Mouse (Mus musculus): ENCODE data around the gene Mst1. TPM values are rescaled to one million over a fixed set of nuclear protein-coding genes. Genes with fewer than 3 reads are reported as not detected.

Mst1 gene
- polyA plus RNA-seq, 1 experiment: 0.32 TPM

DNA sequence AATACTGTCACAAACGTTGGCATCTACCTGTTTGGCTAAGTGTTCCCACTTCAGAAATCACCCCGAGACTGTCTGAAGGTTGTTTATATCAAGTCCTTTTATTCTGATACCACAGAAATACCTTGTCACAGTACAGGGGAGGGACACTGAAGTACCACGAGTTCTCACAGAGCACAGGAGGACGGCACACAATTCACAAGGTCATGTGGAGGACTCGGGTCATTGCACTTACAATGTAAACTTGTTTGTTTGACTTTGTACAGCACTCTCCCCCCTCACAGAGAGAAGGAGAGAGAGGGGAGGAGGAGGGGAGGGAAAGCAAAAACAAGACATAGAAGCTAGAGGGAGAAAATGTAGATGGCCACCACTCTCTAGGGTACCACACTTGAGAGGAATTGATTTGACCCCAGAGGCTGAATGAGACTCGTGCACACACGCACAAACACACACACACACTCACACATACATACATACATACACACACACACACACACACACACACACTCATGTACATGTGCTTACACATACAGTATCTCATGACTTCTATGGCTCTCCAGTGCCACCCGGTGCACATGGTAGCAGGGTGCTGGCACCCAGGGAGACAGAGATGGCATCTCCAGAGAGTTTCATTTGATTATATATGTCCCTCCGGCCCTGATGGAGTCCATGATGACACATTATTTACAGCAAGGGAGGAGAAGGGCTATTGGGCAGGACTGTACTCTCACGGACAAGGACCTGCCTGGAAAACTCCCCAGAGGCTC is 15.9 kb downstream of the Mst1 start:
- no peak for DNase-seq (ENCODE audit: low read depth)

DNA sequence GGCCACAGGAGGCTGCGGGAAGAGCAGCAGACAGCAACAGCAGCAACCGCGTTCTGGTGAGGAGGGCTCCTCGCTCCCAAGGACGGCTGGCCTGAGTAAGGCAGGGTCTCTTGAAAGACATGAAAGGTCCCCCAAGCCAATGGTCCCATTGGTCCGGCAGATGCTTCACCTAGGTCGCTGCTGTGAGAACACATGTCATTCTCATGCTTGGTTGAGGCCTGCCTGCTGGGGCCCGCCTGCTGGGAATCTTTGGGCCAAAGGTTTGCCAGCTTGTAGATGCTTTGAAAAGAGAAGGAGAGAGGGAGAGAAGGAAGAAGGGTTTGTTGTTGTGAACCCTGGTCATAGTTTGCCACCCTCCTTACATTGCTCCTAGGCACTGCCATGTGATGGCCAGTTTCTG is 19.4 kb downstream of the Mst1 start:
- no peak for DNase-seq (ENCODE audit: low read depth)

DNA sequence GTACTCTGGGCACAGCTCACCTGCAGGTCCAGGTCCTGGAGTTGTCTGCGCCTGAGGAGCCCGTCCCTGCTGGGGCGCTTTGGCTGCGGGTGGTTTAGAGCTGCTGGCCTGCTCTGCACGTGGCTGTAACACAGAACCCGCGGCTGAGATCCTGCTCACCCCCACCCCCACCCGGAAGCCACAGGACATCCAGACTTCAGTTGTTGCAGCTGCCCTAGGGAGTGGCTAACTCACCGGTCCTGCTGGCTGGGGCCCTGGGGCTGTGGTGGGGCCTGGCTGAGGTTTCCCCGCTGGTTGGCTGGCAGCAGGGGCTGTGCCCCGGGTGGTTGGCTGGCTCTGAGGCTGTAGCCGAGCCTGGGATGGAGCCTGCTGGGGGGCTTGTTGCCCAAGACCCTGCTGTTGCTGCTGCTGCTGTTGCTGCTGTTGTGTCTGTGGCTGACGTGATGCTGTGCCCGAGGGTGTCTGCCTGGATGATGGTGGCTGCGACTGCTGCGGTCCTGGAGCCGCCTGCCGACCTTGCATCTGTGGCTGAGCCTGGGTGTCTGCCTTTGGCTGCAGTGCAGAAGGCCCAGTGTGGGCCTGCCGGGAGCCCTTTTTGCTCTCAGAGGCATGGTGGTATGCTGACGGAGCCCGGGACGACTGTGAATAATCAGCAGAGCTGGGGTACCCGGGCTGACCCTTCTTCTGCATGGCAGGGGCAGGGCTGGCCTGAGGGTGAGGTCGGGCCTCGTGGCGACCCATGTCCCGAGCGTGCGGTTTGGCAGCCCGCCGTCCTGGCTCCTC is 24.7 kb downstream of the Mst1 start:
- DNase-seq (ENCODE audit: low read depth): no peak

GRCm38 (mm10) chr9:108105549-108105863 is 25.3 kb downstream of the Mst1 start:
- DNase-seq (ENCODE audit: low read depth): no peak

DNA sequence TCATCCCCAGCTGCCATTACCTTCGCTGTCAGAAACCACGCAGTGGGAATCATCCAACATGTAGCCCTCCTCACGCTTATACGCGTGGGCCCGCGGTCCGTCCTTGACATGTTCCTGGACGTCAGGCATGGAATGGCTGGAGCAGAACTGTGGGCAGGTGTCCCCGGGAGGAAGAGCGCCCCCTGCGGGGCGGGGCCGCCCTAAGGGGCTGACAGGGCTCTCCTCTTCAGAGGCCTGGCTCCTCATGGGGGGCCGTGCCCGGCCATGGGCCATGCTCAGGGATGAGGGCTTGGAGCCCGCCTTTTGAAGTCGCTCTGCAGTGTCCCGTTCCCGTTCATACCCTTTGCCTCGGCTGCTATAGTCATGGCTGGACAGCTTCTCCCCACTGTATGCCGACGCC is 25.9 kb downstream of the Mst1 start:
- DNase-seq (ENCODE audit: low read depth): no peak

GRCm38 (mm10) chr9:108107867-108108266 is 27.6 kb downstream of the Mst1 start:
- DNase-seq (ENCODE audit: low read depth): no peak

DNA sequence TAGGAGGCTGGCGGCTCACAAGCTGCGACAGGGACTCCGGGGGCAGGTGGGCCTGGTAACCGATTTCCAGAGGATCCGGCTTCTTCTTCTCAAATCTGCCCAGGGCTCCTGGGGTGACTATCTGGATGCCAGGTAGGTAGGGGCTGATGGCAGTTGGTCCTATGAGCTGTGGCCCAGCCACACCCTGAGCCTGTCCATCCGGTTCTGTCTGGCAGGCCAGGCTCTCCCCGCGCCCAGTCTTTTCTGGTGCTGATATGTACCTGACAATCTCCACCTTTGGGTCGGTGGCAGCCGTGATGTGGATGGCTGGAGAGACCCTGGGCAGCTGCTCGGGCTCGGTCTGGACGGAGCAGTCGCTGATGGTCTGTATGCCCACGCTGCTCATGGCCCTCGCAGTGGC is 29.9 kb downstream of the Mst1 start:
- no peak for DNase-seq (ENCODE audit: low read depth)

- DNase-seq (ENCODE audit: low read depth): no peak
Observed at GRCm38 (mm10) chr9:108111101-108111592, 30.9 kb downstream of the Mst1 start.

- DNase-seq (ENCODE audit: low read depth): no peak
Observed at GRCm38 (mm10) chr9:108111593-108112121, 31.4 kb downstream of the Mst1 start.

GRCm38 (mm10) chr9:108112719-108113340 is 32.6 kb downstream of the Mst1 start:
- no peak for DNase-seq (ENCODE audit: low read depth)

- no peak for DNase-seq (ENCODE audit: low read depth)
Observed at GRCm38 (mm10) chr9:108115290-108116077, 35.2 kb downstream of the Mst1 start.

DNA sequence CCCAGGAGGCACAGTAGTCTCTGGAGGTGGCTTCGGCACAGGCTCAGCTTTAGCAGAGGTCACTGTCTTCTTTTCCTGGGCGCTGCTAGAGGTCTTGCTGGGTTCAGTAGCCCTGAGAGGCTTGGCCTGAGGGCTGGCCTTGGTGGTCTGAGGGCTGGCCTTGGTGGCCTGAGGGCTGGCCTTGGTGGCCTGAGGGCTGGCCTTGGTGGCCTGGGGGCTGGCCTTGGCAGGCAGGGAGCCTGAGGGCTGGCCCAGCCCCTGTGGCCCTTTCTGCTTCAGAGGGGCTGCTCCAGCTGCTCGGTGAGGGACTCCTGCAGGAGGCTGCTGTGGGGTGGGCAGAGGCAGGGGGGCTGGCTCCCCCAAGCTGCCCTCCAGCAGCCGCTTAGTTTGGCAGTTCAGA is 36.9 kb downstream of the Mst1 start:
- no peak for DNase-seq (ENCODE audit: low read depth)

- no peak for DNase-seq (ENCODE audit: low read depth)
Observed at GRCm38 (mm10) chr9:108119891-108120411, 39.7 kb downstream of the Mst1 start.

DNA sequence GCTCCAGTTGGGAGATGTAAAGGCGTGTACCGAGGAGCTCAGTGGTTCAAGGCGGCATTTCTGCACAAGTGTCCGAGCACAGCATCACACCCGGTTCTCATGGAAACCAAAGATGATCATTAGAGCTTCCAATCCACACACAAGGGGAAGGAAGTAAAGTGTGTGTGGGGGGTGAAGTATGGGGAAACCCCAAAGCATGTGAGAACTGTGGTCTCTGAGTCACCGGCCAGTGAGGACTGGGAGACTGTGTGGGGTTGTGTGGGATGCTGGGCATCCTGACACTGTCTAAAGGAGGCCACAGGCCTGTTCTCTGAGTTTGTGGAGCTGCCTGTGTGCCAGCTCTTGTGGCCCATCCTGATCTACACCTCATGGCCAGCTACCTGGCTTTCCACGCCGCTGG is 40.4 kb downstream of the Mst1 start:
- no peak for DNase-seq (ENCODE audit: low read depth)

DNA sequence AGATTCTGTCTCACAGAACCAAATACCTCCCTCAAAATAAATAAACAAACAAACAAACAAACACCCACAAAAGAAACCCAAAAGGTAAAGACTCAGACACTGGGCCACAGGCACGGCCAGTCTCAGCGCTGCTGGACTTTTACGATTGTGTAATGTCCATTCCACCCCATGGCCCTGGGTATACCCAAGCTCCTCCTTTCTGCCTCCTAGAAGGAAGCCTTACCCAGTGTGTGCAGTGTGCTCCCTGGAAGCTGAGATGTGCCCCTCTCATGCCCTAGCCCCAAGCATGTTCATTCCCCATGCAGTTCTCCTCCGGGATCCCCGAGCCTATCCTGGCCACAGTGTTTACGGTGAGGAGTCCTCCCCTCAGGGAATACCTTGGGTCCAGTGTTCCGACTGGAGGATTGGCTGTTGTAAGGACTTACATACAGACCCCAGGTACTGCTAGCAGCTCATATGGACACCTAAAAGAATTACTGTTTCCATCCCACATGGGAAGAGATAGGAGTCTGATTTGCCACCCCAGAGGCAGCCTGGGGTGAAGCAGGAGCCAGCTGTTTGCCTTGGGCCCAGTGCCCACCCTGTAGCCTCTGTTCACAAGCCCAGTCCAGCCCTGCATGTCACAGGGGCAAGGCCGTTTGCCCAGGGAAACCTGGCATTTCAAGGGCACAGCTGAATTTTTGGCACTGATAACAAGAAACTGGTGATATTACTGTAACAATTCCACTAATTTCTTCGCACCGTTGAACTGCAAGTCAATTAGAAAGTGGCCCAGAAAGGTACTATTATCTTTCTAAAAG is 41.1 kb downstream of the Mst1 start:
- DNase-seq (ENCODE audit: low read depth): no peak

- DNase-seq (ENCODE audit: low read depth): no peak
Observed at GRCm38 (mm10) chr9:108123916-108124315, 43.7 kb downstream of the Mst1 start.

DNA sequence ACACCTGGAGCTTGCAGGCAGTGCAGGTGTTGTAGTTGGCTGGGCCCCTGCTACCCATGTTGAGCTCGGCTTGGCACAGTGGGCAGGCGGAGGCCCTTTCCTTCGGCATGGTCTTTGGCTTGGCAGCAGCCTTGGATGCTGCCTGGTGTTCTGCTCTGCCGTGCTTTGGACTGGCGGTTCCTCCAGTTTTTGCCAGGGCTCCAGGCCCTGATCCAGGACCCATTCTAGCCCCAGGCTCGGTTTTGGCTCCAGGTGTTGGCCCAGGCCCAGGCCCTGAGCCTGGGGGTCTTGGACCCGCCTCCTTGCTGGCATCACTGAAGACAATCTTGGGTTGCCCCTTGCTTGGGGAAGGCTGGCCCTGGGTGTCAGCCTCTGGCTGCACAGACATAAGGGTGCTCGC is 45.5 kb downstream of the Mst1 start:
- no peak for DNase-seq (ENCODE audit: low read depth)

DNA sequence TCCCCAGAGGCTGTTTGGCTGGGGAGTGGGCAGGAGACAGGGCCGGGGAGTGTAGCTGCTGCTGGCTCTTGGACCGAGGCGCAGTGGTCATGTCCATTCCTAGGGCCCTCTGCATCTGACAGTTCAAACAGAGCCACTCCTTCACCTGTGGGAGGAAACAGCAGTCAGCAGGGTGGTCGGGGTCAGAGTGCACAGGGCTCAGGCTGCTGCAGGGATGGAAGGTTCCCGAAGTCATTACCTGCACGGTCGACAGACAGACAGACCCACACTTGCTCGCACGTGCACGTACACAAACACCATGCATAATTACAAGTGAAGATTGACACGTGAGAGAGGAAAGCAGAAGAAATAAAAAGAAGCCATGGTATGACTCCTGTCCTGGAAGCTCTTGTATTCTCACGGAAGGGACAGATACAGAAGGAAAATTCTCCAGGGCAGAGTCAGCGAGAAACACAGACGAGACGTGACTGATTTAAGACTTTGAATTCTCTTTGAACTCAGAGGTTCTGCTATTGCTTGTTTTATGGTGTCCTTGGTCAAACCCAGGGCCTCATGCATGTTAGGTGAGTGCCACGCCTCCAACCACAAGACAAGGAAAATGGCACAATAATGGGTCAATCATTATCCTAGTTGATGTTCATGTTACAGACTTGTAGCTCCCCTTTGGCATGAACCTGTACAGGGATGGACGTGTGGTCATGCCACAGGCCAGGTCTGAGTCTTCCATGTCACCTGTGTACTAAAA is 46.4 kb downstream of the Mst1 start:
- DNase-seq (ENCODE audit: low read depth): no peak

DNA sequence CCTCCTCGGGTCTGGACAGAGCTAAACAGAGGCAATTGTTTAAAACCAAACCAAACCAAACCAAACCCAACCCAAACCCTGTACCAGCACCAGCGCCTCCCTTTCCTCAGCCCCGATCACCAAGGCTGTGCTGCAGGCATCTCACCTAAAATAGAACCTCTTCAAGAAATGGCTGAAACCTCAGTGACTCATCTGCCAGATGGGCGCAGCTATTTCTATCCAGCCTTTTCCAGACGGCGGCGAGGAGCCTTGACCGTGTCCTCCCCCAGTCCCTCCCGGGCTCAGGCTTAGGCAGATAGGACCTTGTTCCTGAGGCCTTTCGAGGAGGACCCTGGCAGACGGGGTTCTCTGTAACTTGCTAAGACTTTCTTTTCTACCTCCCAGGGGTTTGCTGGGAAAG is 48.0 kb downstream of the Mst1 start:
- DNase-seq (ENCODE audit: low read depth): no peak
